Mouse (Mus musculus) splenic B cell, adult 2 months (primary cell): ENCODE data around the gene Gnaq.

ENCODE experiments used
- DNase-seq: peaks from one replicate; pipeline ENCODE4 v3.0.0-alpha.2; 2011; ENCODE audit warnings: low read depth, low spot score
- H3K27me3 ChIP-seq: 2 replicates; pipeline ENCODE4 v1.6.1; 2012; ENCODE audit warnings: mild to moderate bottlenecking, low read length, moderate library complexity, mixed read lengths; ENCODE audit not compliant: control insufficient read depth, poor library complexity, insufficient read depth, severe bottlenecking
- H3K36me3 ChIP-seq: 2 replicates; pipeline ENCODE4 v1.6.1; 2012; ENCODE audit warnings: mild to moderate bottlenecking, low read length, moderate library complexity, mixed read lengths; ENCODE audit not compliant: control insufficient read depth, poor library complexity, insufficient read depth, severe bottlenecking

Gnaq gene

DNA sequence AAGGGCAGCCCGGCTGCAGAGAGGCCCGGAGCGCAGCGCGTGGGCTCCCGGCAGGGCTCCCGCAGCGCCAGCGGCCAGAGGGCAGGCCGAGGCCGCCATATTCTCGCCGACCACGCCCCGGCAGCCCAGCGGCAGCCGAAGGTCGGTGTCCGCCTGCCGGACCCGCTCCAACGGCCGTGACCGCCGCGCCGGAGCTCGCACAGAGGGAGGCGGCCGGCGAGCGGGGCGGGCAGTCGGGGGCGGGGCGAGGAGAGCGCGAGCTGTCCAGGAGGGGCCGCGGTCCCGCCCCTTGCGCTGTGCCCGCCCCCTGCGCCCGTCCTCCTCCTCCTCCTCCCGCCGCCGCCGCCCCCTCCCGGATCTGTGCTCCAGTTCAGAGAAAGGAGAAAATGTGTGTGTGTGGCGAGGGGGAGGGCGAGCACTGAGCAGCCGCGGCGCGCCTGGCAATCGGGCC lies 266 bp upstream of the Gnaq start:
- DNase-seq, result peak; percentile 89
- no peaks in the 10 kb centered on the region; the same call in 1 of the 2 replicates for H3K27me3 ChIP-seq
- H3K36me3 ChIP-seq, result no peaks in the 10 kb centered on the region

DNA sequence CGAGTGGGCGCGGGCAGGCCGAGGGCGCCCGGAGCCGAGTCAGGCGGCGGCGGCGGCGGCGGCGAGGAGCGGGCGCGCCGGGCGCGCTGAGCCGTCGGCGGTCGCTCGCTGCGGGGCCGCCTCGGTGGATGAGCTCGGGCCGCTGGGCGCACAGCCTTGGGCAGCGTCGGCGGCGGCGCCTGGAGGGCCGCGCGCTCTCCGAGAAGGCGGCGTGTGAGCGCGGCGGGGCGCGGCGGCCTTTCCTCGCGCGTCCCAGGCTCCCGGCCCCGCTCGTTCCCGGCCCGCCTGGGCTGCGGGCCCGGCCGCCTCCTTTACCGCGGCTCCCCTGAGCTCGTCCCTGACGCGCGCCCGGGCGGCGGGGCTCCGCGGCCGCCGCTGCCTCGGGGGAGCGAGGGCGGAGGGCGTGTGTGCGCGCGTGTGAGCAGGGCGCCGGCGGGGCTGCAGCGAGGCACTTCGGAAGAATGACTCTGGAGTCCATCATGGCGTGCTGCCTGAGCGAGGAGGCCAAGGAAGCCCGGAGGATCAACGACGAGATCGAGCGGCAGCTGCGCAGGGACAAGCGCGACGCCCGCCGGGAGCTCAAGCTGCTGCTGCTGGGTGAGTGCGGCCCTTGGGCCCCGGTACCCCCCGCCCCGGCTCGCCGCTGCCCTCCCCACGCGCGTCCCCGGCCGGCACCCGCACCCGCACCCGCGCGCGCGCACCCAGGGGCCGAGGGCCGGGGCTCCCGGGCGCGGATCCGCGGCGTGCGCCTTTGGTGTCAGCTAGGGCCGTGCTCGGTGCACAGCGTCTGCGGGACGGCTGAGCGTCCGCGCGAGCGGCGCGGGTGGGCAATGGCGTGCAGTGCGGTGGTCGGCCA lies 462 bp downstream of the Gnaq start:
- DNase-seq, result peak; percentile 64
- Histone ChIP-seq H3K27me3 (no peaks in the 10 kb centered on the region; the same call in 1 of the 2 replicates), H3K36me3 (no peaks in the 10 kb centered on the region)

DNA sequence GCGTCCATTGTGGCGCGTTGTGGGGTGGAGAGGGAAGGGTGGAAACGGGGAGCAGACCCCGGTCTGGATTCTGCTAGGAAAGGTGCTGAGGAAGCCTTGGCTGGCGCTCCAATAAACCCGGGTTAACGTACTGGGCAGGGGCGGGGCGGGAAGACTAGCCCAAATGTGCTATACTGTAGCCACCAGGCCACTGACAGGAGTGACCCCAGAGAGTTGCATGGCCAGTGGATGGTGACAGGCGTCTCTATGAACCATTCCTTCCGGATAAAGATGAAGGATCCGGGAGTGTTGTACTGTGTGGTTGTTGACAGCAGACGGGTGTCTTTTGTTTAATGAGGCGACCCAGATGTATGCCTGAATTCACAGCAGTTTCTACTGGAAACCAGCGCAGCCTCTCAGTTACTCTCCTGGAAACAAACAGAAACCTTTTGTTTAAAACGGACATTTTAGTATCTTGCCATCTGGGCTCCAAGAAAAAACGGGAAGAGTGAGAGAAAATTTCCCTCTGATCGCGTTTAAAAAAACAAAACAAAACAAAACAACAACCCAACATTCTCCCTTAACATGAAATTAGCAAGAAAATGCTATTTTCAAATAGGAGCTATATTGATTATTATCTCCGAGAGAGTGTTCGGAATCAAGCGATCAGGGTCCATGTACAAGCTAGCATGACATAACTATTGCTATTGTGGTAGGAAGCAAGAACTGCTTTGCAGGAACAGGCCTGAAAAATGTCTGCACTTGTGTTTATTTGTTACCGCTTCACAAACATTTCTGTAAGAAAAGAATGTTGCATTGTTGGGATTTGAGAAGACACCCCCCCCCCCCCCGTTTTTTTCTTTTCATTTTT lies 1.3 kb downstream of the Gnaq start:
- Histone ChIP-seq H3K27me3 (no peaks in the 10 kb centered on the region; the same call in 1 of the 2 replicates), H3K36me3 (no peaks in the 10 kb centered on the region)
- no peak for DNase-seq

DNA sequence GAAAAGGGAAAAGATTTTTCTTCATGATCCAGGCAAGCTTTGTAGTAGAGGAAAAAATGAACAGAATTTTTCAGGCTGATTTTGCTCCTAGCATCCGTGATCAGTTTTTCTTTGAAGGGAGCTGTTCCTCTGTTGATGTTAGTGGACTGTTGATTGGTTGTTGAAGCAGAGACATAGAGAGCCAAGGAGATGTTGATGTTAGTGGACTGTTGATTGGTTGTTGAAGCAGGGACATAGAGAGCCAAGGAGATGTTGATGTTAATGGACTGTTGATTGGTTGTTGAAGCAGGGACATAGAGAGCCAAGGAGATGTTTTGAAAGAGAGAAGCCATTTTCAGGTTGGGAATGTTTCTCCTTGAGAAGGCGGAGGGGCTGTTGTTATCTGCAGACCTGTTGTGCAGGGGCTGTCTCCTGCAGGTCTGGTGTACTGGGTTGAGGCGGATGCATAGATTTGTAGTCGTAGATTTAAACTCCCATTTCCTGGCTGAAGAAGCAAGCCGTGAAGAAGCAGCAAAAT lies 5.5 kb downstream of the Gnaq start:
- Histone ChIP-seq H3K36me3 (no peaks in the 10 kb centered on the region), H3K27me3 (no peaks in the 10 kb centered on the region)
- DNase-seq, result no peak

DNA sequence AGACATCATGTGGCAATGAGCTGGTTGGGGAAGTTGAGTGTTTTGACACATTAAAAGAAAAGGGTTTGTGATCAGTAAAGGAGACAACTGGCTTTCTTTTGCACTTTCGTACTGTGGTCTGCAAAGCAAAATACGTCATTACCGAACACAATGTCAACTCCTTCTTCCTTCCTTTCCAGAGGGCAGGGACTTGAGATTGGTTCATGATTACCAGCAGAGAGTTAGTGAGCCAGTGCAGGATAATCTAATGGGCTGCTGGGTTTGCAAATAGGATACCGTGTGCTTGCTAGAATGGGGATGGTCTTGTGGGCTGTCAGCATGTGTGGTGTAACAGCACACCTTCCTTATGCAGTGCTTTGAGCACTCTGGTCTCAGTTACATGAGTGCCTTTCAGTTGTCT lies 8.1 kb downstream of the Gnaq start:
- Histone ChIP-seq H3K36me3 (no peaks in the 10 kb centered on the region), H3K27me3 (no peaks in the 10 kb centered on the region)
- peak; percentile 24 for DNase-seq

DNA sequence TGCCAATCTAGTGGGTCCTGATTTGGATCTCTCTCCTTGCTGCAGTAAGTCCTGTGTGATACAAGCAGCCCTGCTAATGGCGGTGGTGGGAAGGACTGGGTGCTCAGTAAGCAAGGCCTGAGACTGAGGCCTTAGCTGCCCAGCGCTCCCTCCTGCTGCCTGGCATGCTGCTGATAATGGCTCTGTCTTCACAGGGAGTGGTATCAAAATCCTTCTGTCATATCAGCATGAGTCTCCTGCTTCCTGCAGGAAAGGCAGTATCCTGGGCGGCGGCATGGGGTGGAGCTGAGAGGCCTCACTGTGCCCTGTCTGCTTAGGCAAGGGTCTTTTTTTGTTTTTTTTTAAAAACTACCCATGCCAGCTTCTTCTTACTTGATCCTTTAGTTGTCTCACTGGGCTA lies 9.2 kb downstream of the Gnaq start:
- no peaks in the 10 kb centered on the region for H3K36me3 ChIP-seq
- H3K27me3 ChIP-seq, result no peaks in the 10 kb centered on the region

DNA sequence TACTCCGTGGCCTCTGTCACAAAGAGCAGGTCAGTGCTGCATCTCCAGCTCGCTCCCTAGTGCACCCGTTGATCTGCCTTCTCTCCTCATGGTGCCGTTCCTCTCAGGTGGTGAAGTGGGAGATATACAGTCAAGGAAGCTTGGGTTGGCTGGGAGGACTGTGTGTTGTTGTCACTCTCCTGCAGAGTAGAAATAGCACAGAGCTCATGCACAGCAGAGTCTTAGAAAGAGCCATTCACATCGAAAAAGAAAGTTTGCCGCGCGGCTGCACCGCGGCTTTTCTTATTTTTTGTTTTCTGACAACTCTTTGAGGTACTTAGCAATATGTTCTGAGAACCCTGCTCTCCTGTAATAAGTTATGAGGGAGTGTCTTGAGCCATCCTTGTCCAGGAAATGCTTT lies 10.4 kb downstream of the Gnaq start:
- no peaks in the 10 kb centered on the region for H3K27me3 ChIP-seq
- DNase-seq, result no peak

More for the DNA sequence above, 9.2 kb downstream of the Gnaq start:
- no peak for DNase-seq

DNA sequence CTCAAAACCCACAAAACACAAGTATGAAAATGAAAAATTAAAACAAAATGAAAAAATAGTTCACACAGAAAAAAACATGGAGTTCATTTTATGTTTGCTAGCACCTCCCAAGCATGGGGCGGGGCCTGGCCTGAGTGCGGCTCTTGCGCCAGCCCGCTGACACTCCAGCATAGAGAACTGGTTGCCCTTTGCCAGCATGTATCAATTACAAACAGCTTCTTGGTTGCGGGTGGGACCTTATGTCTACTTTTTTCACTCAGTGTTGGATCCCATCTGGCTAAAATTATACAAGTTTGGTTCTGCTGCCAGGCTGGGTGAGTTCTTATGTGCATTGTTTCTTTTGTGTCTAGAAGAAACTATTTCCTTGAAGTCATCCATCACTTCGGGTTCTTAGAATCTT lies 14.8 kb downstream of the Gnaq start:
- no peak for DNase-seq
- Histone ChIP-seq H3K36me3 (no peaks in the 10 kb centered on the region), H3K27me3 (no peaks in the 10 kb centered on the region)

More for the DNA sequence above, 10.4 kb downstream of the Gnaq start:
- no peaks in the 10 kb centered on the region for H3K36me3 ChIP-seq

DNA sequence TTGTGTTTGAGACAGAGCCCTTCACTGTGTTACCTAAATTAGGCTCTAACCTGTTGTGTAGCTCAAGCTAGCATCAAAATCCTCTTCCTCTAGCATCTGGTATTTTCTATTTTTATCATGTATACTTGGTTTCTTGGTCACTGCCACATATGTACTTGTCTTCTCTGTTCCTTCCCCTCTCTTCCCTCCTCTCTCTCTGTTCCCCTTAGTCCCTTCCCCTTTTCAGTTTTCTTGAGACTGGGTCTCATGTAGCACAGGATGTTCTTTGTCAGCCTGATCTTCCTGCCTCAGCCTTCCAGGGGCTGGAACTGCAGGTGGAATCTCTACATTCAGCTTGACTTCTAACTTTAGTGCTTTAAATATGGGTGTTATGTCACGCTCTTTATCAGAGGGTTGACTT lies 16.5 kb downstream of the Gnaq start:
- Histone ChIP-seq H3K36me3 (no peaks in the 10 kb centered on the region), H3K27me3 (no peaks in the 10 kb centered on the region)
- DNase-seq, result peak; percentile 43

DNA sequence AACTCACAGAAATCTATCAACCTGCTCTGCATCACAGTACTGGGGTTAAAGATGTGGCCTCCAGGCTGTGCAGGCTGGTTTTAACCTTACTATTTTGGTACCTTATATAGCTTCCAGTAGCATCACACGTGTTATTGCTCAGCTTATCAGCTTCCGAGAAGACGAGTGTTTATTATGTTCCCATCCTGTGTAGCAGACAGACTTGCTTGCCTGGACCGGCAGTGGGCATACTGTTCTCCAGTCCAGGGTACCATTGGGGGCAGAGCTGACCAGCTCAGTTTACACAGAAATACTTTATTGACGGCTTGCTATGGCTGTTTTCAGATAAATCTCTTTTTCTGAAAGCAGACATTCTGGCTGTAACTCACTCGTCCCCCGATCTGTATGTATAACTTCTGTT lies 17.7 kb downstream of the Gnaq start:
- H3K36me3 ChIP-seq, result no peaks in the 10 kb centered on the region
- H3K27me3 ChIP-seq, result no peaks in the 10 kb centered on the region
- no peak for DNase-seq

DNA sequence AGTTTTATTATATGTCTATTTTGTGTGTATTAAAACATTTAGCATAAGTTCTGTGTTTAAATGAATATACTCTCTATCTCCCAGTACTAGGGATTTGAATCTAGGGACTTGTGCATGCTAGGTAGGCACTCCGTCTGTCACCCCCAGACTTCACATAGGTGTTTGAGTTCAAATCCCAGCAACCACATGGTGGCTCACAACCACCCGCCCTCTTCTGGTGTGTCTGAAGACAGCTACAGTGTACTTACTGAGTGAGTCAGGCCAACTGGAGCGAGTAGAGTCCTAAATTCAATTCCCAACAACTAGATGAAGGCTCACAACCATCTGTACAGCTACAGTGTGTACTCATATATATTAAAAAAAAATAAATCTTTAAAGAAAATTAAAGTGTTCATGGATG lies 21.2 kb downstream of the Gnaq start:
- DNase-seq, result no peak
- no peaks in the 10 kb centered on the region for H3K36me3 ChIP-seq
- H3K27me3 ChIP-seq, result no peaks in the 10 kb centered on the region

DNA sequence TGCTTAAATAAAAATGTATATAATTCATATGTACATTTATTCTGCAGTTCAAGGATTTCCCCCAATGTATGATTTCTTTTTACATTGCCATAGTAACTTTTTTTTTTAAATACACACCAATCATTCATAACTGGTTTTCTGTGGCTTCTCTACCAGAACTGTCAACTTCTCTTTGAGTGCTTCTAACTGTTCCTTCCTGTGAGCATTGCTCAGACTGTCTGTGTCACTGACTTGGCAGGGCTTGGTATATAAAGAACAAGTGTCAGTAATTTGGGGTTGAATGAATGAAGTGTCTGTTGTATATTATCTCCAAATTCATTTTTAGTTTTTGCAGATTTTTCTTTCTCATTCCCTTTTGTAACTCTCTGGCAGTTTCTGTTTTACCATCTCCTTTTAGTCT lies 21.8 kb downstream of the Gnaq start:
- no peak for DNase-seq
- Histone ChIP-seq H3K27me3 (no peaks in the 10 kb centered on the region), H3K36me3 (no peaks in the 10 kb centered on the region)

DNA sequence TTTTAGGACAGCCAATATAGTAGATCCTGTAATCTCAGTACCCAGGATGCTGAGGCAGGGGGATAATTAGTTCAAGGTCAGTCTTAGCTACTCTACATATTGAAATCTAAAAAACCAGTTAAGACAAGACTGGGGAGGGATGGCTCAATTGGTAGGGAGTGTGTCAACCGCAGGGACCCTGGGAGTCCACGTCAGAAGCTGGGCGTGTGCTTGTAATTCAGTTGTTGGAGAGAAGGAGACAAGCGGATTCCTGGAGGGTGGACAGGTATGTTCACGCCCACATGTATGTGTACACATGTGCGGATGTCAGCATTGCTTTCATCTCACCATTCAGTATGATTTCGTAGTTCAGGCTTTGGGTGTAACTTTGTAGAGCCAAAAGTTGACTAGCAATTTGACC lies 24.5 kb downstream of the Gnaq start:
- Histone ChIP-seq H3K27me3 (no peaks in the 10 kb centered on the region), H3K36me3 (no peaks in the 10 kb centered on the region)
- DNase-seq, result no peak

DNA sequence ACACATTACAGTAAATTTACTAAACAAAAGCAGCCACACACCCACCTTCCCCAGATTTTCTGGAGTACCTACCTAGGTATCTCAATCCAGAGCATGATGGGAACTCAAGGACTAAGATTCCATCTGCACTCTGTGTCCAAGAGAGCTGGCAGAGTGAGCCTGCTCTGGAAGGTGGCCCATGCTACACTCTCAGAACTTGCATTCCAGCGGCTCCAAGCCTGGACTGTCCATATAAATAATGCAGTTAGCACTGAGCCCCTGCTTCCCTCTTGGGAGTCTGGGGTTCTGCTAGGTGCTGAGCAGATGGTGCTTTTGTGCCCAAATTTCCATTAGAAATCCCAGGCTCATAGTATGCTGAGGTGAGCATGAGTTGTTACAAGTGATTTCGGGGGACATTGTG lies 28.1 kb downstream of the Gnaq start:
- no peak for DNase-seq
- no peaks in the 10 kb centered on the region for H3K27me3 ChIP-seq
- no peaks in the 10 kb centered on the region for H3K36me3 ChIP-seq

DNA sequence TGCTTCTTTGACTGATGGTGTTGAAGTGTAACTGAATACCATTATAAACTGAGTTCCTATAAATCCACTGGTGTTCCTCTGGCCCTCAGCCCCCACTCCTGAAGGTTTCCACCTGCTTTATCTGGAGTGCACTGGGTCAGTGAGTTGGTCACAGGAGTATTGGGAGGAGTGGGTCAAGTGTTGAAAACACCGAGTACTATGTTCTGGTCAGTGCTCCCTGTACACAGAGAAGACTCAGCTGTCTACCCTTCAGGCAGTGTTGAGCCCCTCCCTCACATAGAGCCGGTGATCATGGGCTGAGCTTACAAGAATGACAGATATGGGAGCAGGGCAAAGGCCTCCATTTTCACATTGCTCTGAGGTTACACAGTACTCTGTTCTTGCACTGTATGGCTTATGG lies 28.6 kb downstream of the Gnaq start:
- H3K36me3 ChIP-seq, result no peaks in the 10 kb centered on the region
- no peaks in the 10 kb centered on the region for H3K27me3 ChIP-seq
- DNase-seq, result no peak
